Mouse (Mus musculus): ENCODE data around the gene Crot.

DNA sequence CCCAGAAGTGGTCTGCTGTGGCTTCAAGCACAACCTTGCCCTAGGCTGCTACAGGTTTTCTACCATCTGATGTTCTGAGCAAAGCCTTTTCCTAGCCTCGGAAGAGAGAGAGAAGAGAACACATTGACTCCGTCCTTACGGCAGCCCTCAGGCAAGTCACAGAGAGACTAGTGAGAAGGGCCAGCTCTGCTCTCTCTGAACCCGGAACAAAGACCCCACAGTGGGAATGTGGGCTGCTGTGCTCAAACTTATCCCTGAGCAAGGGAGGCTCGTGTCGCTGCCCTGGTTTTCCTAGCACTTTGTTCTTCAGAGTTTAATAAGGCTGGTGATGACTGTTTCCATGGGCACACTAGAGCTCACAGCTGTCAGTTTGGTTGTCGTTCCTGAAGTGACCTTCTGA is 42.9 kb upstream of the Crot start:
- TF ChIP-seq GATA1 (IDR thresholded peaks at IDR 0.05; ENCODE audit: low read length) (no peak), TAL1 (IDR thresholded peaks at IDR 0.05; ENCODE audit: low read length) (no peak)

Data from erythroblast, embryonic 14.5 days (primary cell).